In genomic region chr1:118389454-118390265, GRCm38 (mm10) we compare ENCODE assay signal across 8 mouse cellular contexts. TPM values are rescaled to one million over a fixed set of nuclear protein-coding genes. Genes with fewer than 3 reads are reported as not detected.
DNase-seq lines count a peak whose midpoint lies in the region; ATAC-seq and TF ChIP-seq lines count a peak whose summit lies in the region.

No protein-coding gene starts in this region.

- H3K4me2 ChIP-seq in lung, postnatal 0 days (replicated peaks; ENCODE audit: low read depth, low read length), result peak overlapping the region; percentile 79

- peak overlapping the region; percentile 78 for H3K9ac ChIP-seq in lung, postnatal 0 days (replicated peaks; ENCODE audit: low read depth)

- DNase-seq in 3134 (ENCODE audit: extremely low read depth, insufficient read length, low spot score) (peak; percentile 68), ES-CJ7 (ENCODE audit: low read depth, low spot score) (peak; percentile 56)
- DNase-seq in cerebellum, adult 2 months, result peak in 1 of 2 experiments; percentile 48
- peak; percentile 20 to 41 for DNase-seq in frontal cortex, adult 2 months (ENCODE audit: extremely low spot score in 1 of 2, low spot score in 1 of 2)
- DNase-seq in layer of hippocampus, adult 9-10 months (ENCODE audit: low spot score), result peak; percentile 16
- peak; percentile 13 for DNase-seq in lung, postnatal 0 days (ENCODE audit: low spot score)
- DNase-seq in right cerebral cortex, adult 18-20 months, result peak; percentile 21

- 1% methylated on average over 44 of the region's 44 CpGs for WGBS in cerebellum, adult 2 months
- WGBS in lung, postnatal 0 days, result under 1% methylated on average over 39 of the region's 44 CpGs

- TF ChIP-seq EP300 in lung, postnatal 0 days (IDR thresholded peaks at IDR 0.05), result no peak

- peak overlapping the region; percentile 77 for H3K4me3 ChIP-seq in cerebellum, adult 2 months (replicated peaks; ENCODE audit: insufficient read depth, low read depth, low read length)
- H3K4me3 ChIP-seq in lung, postnatal 0 days (ENCODE audit: low read depth, low read length), result peak overlapping the region; percentile 71

- no peak for TF ChIP-seq CTCF in cerebellum, adult 2 months (IDR thresholded peaks at IDR 0.05; ENCODE audit: borderline replicate concordance, insufficient read depth, low read depth, low read length)
- TF ChIP-seq CTCF in lung, postnatal 0 days (IDR thresholded peaks at IDR 0.05), result no peak

- no peaks in the 10 kb centered on the region for H3K9me3 ChIP-seq in lung, postnatal 0 days (ENCODE audit: low read length)

- H3K27ac ChIP-seq in cerebellum, adult 2 months (ENCODE audit: insufficient read depth, low read length), result peak overlapping the region; percentile 62
- peak overlapping the region; percentile 94 for H3K27ac ChIP-seq in lung, postnatal 0 days (ENCODE audit: low read length)

- no peaks in the 10 kb centered on the region for H3K36me3 ChIP-seq in lung, postnatal 0 days (ENCODE audit: insufficient read depth, low read length)

- ATAC-seq in lung, postnatal 0 days, result peak; percentile 32; the same call in 1 of the 2 replicates
- no peak for ATAC-seq in inflammation-experienced regulatory T-cells, adult 6 months

- no peaks in the 10 kb centered on the region; the same call in 1 of the 2 replicates for H3K4me1 ChIP-seq in cerebellum, adult 2 months (ENCODE audit: control insufficient read depth, insufficient read depth, low read length)
- peaks cover 4% of the 10 kb centered on the region; the same call in 1 of the 2 replicates for H3K4me1 ChIP-seq in lung, postnatal 0 days (ENCODE audit: insufficient read depth, low read depth, low read length)

- TF ChIP-seq POLR2A in cerebellum, adult 2 months (IDR thresholded peaks at IDR 0.05; ENCODE audit: borderline replicate concordance, insufficient read depth, low read length), result peak; percentile 46; the same call in 1 of the 2 replicates

- 0 out of 2 replicates have a peak, but pooled peaks cover 1% of the 10 kb centered on the region for H3K27me3 ChIP-seq in cerebellum, adult 2 months (ENCODE audit: control insufficient read depth, insufficient read depth, low read length)
- H3K27me3 ChIP-seq in lung, postnatal 0 days (replicated peaks; ENCODE audit: insufficient read depth, low read length), result no peaks in the 10 kb centered on the region

RNA-seq across cellular contexts. Expression of gene Clasp1, which starts 0.8 kb away (rescaled TPM):
- polyA plus RNA-seq in cerebellum, adult 2 months (2012; rRNA removed), result 63.3 and 63.7 TPM in 2 replicates
- polyA plus RNA-seq in frontal cortex, adult 2 months (2012; rRNA removed), result 68.3 and 68.8 TPM in 2 replicates
- 14.8 and 19.6 TPM in 2 replicates for polyA plus RNA-seq in lung, postnatal 0 days (2015; fragmentation: Nextera tagmentation; extraction: Ambion mirVana)
- polyA plus RNA-seq in inflammation-experienced regulatory T-cells, adult 6 months (2017; shearing (Covaris generic)), result 10 to 100 TPM; 40.7 to 65.0 (median 41.0) TPM
